Mouse (Mus musculus) midbrain, embryonic 16.5 days (tissue): ENCODE measurements at regions not wholly inside any gene's neighbourhood (a gene's known extent, or its start where the extent isn't known, plus 50 kb on each side); places are given as distances from the start of the nearest gene placed in this dataset.

Experiments used
- ATAC-seq: fragments of 200-750 bp; cut with Nextera tagmentation; 2 replicates; pipeline ENCODE4 v1.8.0; 2017; ENCODE audit warnings: moderate TSS enrichment
- H3K27ac ChIP-seq: fragments of 300-500 bp; sonication (generic); 2 replicates; pipeline ENCODE4 v1.5.1; 2014; ENCODE audit warnings: mild to moderate bottlenecking, low read length, mixed read lengths
- H3K27me3 ChIP-seq: fragments of 300-500 bp; sonication (generic); 2 replicates; pipeline ENCODE4 v1.6.1; 2014; ENCODE audit warnings: low read depth, low read length, mixed read lengths; ENCODE audit not compliant: control insufficient read depth, insufficient read depth
- H3K36me3 ChIP-seq: fragments of 300-500 bp; sonication (generic); 2 replicates; pipeline ENCODE4 v1.6.1; 2014; ENCODE audit warnings: mild to moderate bottlenecking, low read length, moderate library complexity, mixed read lengths; ENCODE audit not compliant: control insufficient read depth, insufficient read depth
- H3K4me1 ChIP-seq: fragments of 300-500 bp; sonication (generic); 2 replicates; pipeline ENCODE4 v1.6.1; 2014; ENCODE audit warnings: mild to moderate bottlenecking, low read length, mixed read lengths; ENCODE audit not compliant: control insufficient read depth, insufficient read depth
- H3K4me2 ChIP-seq: fragments of 300-500 bp; sonication (generic); 2 replicates; pipeline ENCODE4 v1.6.1; 2014; ENCODE audit warnings: mild to moderate bottlenecking, low read length, mixed read lengths
- H3K4me3 ChIP-seq: fragments of 300-500 bp; sonication (generic); 2 replicates; pipeline ENCODE4 v1.5.1; 2014; ENCODE audit warnings: low read depth, mild to moderate bottlenecking, low read length, moderate library complexity, mixed read lengths
- H3K9ac ChIP-seq: fragments of 300-500 bp; sonication (generic); 2 replicates; pipeline ENCODE4 v1.6.1; 2014; ENCODE audit warnings: low read depth, low read length, mixed read lengths
- H3K9me3 ChIP-seq: fragments of 300-500 bp; sonication (generic); replicated peaks from 2 replicates; pipeline ENCODE4 v1.6.1; 2014; ENCODE audit warnings: mild to moderate bottlenecking, low read length, mixed read lengths; ENCODE audit not compliant: control insufficient read depth, poor library complexity, severe bottlenecking
- WGBS: fragments of 180-500 bp; shearing (Covaris S2); extraction: QIAGEN DNeasy Blood & Tissue Kit; methylation state at CpG from one replicate; pipeline ENCODE4 v1.1.7; 2014; 5-methylcytosine and 5-hydroxymethylcytosine counted together

DNA sequence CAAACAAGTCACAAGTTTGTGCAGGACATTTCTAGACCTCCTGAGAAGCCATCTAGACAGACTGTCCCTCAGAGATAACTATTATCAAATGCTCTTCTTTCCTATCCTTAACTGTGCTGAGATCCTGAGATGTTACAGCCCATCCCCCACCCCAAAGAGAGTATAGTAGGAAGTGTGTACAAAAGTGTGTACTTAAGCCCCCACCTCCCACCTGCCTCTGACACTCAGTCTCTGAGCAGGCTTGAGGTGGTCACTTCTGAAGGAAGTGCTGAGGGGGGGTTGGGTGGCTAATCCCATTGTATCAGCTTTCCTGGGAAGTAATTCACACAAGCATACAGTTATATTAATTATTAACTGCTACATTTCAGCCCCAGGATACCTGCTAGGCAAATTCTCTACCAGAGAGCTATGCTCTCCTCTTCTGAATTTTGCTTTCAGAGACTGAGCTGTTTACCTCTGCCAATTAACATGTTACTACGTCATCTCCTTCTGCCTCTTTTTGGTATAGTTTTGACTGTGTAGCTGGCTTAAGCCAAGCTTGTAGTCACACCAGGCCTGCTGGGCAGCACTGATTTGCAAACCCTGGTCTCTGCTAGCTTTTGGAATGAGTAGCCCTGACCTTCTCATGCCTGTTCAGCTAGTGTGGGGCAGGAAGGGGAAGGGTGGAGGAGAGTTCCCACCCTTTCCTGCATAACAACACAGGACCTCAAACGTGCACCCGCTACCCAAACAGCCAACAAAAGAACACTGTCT lies 192.2 kb upstream of the Trib2 start:
- no peaks in the 10 kb centered on the region for H3K36me3 ChIP-seq
- H3K27ac ChIP-seq: no peak overlapping the region
- no peaks in the 10 kb centered on the region for H3K9me3 ChIP-seq
- 35% methylated on average over 3 of the region's 3 CpGs for WGBS
- H3K4me3 ChIP-seq: no peak overlapping the region
- 0 out of 2 replicates have a peak, but pooled peaks have one; percentile 36 for ATAC-seq
- H3K4me2 ChIP-seq: no peak overlapping the region
- no peaks in the 10 kb centered on the region for H3K27me3 ChIP-seq
- H3K4me1 ChIP-seq: 0 out of 2 replicates have a peak, but pooled peaks cover 4% of the 10 kb centered on the region
- no peak overlapping the region for H3K9ac ChIP-seq

DNA sequence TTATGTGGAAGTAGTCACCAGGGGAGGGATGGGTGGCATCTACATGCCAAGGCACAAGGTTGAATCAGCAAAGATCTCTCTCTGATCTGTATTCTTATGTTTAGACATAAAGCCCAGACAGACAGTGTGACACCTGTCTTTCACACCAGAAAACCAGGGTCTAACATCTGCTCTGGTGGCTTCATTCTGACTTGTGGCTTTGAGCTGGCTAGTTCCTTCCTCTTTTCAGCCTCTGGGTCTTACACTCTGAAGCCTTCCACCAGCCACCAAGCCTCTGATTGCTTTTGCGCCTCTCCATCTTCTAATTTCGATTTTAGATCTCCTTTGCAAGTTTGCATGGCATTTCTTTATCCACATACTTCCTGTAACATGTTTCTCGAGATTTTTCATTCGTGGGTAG lies 191.5 kb upstream of the Trib2 start:
- H3K4me1 ChIP-seq: 0 out of 2 replicates have a peak, but pooled peaks cover 4% of the 10 kb centered on the region
- ATAC-seq: no peak
- no peak overlapping the region for H3K27ac ChIP-seq
- H3K36me3 ChIP-seq: no peaks in the 10 kb centered on the region
- no peak overlapping the region for H3K4me2 ChIP-seq
- H3K4me3 ChIP-seq: no peak overlapping the region
- no peak overlapping the region for H3K9ac ChIP-seq
- H3K9me3 ChIP-seq: no peaks in the 10 kb centered on the region
- 85% methylated on average over 4 of the region's 4 CpGs for WGBS
- H3K27me3 ChIP-seq: no peaks in the 10 kb centered on the region

DNA sequence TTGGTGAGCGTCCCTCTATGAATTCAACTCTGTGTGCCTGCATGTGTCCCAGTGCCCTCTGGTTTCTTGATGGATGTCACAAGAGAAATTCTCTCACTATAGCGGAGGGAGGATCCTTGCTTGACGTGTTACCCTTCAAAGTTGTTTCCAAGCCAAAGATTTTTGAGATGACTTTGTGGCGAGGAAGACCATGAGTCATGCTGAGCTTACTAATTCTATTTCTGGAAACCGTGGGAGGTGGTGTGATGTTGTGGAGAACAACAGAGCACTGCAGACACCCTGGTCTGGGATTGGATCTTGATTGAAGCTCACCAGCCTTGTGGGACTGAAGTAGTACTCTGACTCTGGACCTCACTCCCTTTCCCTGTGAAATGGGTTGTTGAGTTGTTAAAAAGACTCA lies 190.0 kb upstream of the Trib2 start:
- no peak for ATAC-seq
- 92% methylated on average over 5 of the region's 5 CpGs for WGBS
- Histone ChIP-seq H3K9me3 (no peaks in the 10 kb centered on the region), H3K4me3 (no peak overlapping the region), H3K27ac (no peak overlapping the region), H3K9ac (no peak overlapping the region), H3K27me3 (no peaks in the 10 kb centered on the region), H3K36me3 (no peaks in the 10 kb centered on the region), H3K4me2 (no peak overlapping the region), H3K4me1 (0 out of 2 replicates have a peak, but pooled peaks cover 4% of the 10 kb centered on the region)

DNA sequence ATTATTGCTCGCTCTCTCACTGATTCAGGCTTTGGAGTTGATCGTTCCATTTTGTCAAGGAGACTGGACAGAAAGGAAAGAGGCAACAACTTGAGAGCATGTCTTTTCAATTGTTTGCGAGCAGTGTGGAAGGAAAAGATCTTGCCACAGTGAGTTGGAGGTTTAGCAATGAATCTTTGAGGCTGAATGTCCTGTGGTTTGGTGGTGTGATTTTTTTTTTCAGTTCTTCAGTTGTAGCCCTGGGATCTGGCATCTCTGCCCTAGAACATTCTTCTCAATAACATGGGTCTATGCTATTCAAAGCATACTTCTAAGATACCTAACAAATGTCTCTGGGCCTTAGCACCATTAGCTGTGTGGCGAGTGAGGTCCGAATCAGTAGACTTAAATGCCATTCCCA lies 189.6 kb upstream of the Trib2 start:
- Histone ChIP-seq H3K4me3 (no peak overlapping the region), H3K4me2 (no peak overlapping the region), H3K36me3 (no peaks in the 10 kb centered on the region), H3K4me1 (0 out of 2 replicates have a peak, but pooled peaks cover 4% of the 10 kb centered on the region), H3K27me3 (no peaks in the 10 kb centered on the region), H3K27ac (no peak overlapping the region), H3K9ac (no peak overlapping the region), H3K9me3 (no peaks in the 10 kb centered on the region)
- no peak for ATAC-seq
- 98% methylated on average over 5 of the region's 5 CpGs for WGBS

DNA sequence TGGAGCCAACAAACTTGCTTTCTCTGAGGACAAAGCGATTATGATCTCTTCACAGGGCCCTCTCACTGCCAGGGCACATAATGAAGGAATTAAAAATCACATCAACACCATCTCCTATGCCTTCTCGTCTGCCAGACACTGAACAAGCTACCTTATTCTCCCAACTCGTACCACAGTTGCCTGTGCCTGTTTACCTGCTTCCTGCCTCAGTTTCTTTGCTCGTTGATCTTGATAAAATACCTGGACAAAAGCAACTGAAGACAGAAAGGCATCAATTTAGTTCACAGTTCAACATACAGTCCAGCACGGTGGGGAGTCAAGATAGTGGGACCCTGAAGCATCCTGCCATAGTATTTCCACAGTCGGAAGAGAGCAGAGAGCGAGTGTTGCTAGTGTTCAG lies 185.1 kb upstream of the Trib2 start:
- H3K27me3 ChIP-seq: no peaks in the 10 kb centered on the region
- no peak overlapping the region for H3K4me2 ChIP-seq
- no peak overlapping the region for H3K4me3 ChIP-seq
- no peaks in the 10 kb centered on the region for H3K9me3 ChIP-seq
- H3K36me3 ChIP-seq: no peaks in the 10 kb centered on the region
- no peak for ATAC-seq
- 86% methylated on average over 7 of the region's 7 CpGs for WGBS
- H3K4me1 ChIP-seq: no peaks in the 10 kb centered on the region
- no peak overlapping the region for H3K27ac ChIP-seq
- H3K9ac ChIP-seq: no peak overlapping the region

DNA sequence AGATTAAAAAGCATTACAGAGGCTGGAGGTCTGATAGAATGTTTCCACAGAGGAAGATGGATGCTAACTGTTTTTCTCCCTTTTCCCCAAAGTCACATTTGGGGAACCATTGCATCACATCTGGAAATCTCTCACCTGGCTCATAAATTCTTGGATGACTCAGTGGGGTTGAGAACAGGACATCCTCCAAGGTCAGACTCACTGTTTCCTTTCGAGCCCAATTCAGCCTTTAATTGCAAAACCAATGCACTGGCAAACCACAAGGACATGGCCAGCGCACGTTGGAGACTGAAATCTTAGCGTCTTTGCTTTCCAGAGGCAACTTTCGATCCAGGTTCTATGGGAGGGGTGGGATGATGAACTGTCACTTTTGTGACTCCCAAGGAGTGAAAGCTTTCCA lies 184.5 kb upstream of the Trib2 start:
- H3K4me3 ChIP-seq: no peak overlapping the region
- H3K4me2 ChIP-seq: no peak overlapping the region
- no peak overlapping the region for H3K27ac ChIP-seq
- no peaks in the 10 kb centered on the region for H3K9me3 ChIP-seq
- H3K36me3 ChIP-seq: no peaks in the 10 kb centered on the region
- H3K27me3 ChIP-seq: no peaks in the 10 kb centered on the region
- ATAC-seq: no peak
- no peaks in the 10 kb centered on the region for H3K4me1 ChIP-seq
- 92% methylated on average over 5 of the region's 5 CpGs for WGBS
- H3K9ac ChIP-seq: no peak overlapping the region

DNA sequence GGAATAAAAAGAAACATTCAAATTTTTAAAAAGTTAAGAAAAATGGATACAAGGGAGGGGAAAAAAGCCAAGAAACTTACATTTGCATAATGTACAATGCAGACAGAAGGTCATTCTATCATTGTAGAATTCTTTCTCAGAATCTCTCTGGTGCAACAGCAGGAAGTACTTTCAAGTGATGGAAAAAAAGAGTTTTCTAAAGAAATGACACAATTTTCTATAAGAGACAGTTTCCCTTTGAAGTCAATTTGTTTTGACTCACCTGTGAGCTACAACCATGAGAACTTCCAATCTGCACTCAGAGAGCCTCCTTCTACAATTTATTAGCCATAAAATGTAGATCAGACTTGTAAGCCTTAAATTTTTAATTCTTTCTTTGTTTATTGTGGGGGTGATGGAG lies 181.6 kb upstream of the Trib2 start:
- Histone ChIP-seq H3K4me3 (no peak overlapping the region), H3K9ac (no peak overlapping the region), H3K27me3 (no peaks in the 10 kb centered on the region), H3K27ac (no peak overlapping the region), H3K4me1 (no peaks in the 10 kb centered on the region), H3K9me3 (no peaks in the 10 kb centered on the region), H3K4me2 (no peak overlapping the region), H3K36me3 (no peaks in the 10 kb centered on the region)
- ATAC-seq: no peak

DNA sequence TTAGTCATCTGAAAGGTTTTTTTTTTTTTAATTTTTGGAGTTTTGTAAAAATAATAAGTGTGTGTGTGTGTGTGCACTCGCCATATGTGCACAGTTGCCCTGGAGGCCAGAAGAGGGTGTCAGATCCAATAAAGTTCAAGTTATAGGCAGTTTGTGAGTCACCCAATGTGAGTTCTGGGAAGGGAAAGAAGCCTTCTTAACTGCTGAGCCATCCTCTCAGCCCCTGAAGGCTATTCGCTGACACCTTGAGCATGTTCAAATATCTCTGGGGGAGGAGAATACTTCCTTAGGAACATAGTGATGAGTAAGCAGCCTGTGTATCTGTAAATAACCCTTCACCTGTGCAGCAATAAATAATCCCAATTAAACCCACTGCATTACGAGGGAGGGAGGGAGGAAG lies 177.1 kb upstream of the Trib2 start:
- 84% methylated on average over 3 of the region's 3 CpGs for WGBS
- no peak overlapping the region for H3K9ac ChIP-seq
- no peaks in the 10 kb centered on the region for H3K4me1 ChIP-seq

DNA sequence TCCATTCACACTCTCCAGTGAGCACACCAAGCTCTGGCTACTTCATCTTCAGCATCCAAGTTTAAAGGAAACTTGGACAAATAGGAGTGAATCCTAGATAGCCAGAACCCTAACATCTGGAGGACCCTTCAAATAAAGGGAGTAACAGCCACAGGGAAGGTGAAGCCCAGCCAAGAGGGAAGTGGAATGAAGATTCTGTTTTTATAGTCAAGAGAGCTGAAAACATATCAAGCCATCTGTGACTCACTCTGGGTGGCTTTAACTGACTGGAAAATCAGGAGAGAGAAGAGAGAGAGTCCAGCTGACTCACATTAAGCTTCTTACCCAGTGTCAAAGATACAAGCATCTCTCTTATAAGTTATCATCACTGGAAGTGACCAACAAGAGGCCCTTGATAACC lies 169.6 kb upstream of the Trib2 start:
- H3K27me3 ChIP-seq: no peaks in the 10 kb centered on the region
- H3K9me3 ChIP-seq: no peaks in the 10 kb centered on the region
- H3K4me1 ChIP-seq: no peaks in the 10 kb centered on the region
- H3K27ac ChIP-seq: no peak overlapping the region
- H3K4me2 ChIP-seq: no peak overlapping the region
- no peak overlapping the region for H3K4me3 ChIP-seq
- H3K36me3 ChIP-seq: no peaks in the 10 kb centered on the region
- no peak overlapping the region for H3K9ac ChIP-seq
- ATAC-seq: no peak

More for the DNA sequence above, 177.1 kb upstream of the Trib2 start:
- ATAC-seq: no peak
- H3K4me3 ChIP-seq: no peak overlapping the region
- H3K4me2 ChIP-seq: no peak overlapping the region
- H3K9me3 ChIP-seq: no peaks in the 10 kb centered on the region
- no peak overlapping the region for H3K27ac ChIP-seq
- no peaks in the 10 kb centered on the region for H3K36me3 ChIP-seq
- H3K27me3 ChIP-seq: no peaks in the 10 kb centered on the region
